Mouse (Mus musculus): ENCODE results near the gene Zfp366. TPM values are rescaled to one million over a fixed set of nuclear protein-coding genes. Genes with fewer than 3 reads are reported as not detected.

Gene Zfp366
- total and polyA plus RNA-seq, 3 experiments = not detected

DNA sequence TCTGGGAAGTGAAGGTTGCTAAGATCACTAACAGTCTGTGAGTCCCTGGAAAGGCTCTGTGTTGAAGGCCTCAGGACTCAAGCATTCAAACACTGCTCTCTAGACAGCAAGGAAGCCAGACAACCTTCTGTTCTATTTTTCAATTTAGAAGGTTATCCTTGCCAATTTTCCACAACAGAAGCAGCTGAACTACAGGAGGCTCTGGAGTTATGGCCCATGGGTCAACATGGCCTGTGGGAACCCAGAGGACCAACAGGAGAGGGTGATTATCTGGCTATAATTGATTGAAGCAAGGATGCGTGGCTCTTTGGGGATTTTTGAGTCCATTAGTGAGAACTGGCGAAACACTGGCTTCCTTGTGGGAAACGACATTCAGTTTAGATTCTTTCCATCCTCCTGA is 48.7 kb downstream of the Zfp366 start:
- H3K27ac ChIP-seq (ENCODE audit: insufficient read depth, low read depth) = no peak overlapping the region
- no peak overlapping the region for H3K4me3 ChIP-seq (replicated peaks in 1 of 3; ENCODE audit: low read depth in 2 of 3, low read length in 2 of 3, poor library complexity in 1 of 3)
- no peak overlapping the region for H3K4me2 ChIP-seq (ENCODE audit: insufficient read depth, low read depth, poor library complexity, severe bottlenecking)
- no peaks in the 10 kb centered on the region for H3K79me2 ChIP-seq (replicated peaks; ENCODE audit: control insufficient read depth, extremely low read depth, insufficient read depth, poor library complexity, severe bottlenecking)
- peaks cover 62% of the 10 kb centered on the region for H3K27me3 ChIP-seq (replicated peaks)
- in situ Hi-C loops (cut with MboI; ENCODE audit: low pct_ligation_motif_present, low pct_unique_long_range_greater_than_20kb, low sequenced_read_pairs) (no loop called here), dilution Hi-C loops (cut with MboI; ENCODE audit: extremely low pct_ligation_motif_present, extremely low pct_unique_long_range_greater_than_20kb, low sequenced_read_pairs) (no loop called here)
- H3K9ac ChIP-seq (ENCODE audit: insufficient read depth, low read depth) = no peak overlapping the region
- DNase-seq (ENCODE audit: extremely low read depth) = no peak
- no peaks in the 10 kb centered on the region for H3K36me3 ChIP-seq (replicated peaks in 1 of 2; ENCODE audit: control insufficient read depth in 1 of 2, insufficient read depth in 1 of 2, low read length in 1 of 2)
- TF ChIP-seq JUN (IDR thresholded peaks at IDR 0.05; ENCODE audit: insufficient read depth, low read depth, low read length) = no peak
- no peak for TF ChIP-seq CTCF (conservative IDR thresholded peaks at IDR 0.05 in 1 of 2, IDR thresholded peaks at IDR 0.05 in 1 of 2; ENCODE audit: low read depth in 2 of 2, low read length in 2 of 2)
- no peak for TF ChIP-seq SMC3 (IDR thresholded peaks at IDR 0.05; ENCODE audit: low read depth, low read length)
- no peak for TF ChIP-seq POLR2A (IDR thresholded peaks at IDR 0.05; ENCODE audit: low read depth, low read length)
- TF ChIP-seq ZNF384 (IDR thresholded peaks at IDR 0.05; ENCODE audit: low read depth, low read length) = no peak
- TF ChIP-seq PAX5 (IDR thresholded peaks at IDR 0.05; ENCODE audit: low read length) = no peak
- TF ChIP-seq NRF1 (IDR thresholded peaks at IDR 0.05; ENCODE audit: low read depth, low read length) = no peak
- TF ChIP-seq KAT2A (IDR thresholded peaks at IDR 0.05; ENCODE audit: insufficient replicate concordance, low read length) = no peak
- TF ChIP-seq NELFE (IDR thresholded peaks at IDR 0.05; ENCODE audit: low read depth, low read length) = no peak
- TF ChIP-seq ZC3H11A (IDR thresholded peaks at IDR 0.05; ENCODE audit: low read depth, low read length) = no peak
- no peak for TF ChIP-seq CHD2 (IDR thresholded peaks at IDR 0.05; ENCODE audit: low read length)
- no peak for TF ChIP-seq MAX (IDR thresholded peaks at IDR 0.05; ENCODE audit: low read length)
- TF ChIP-seq CHD1 (IDR thresholded peaks at IDR 0.05; ENCODE audit: low read depth, low read length) = no peak
- no peak for TF ChIP-seq MAZ (IDR thresholded peaks at IDR 0.05; ENCODE audit: low read depth, low read length)
- TF ChIP-seq USF1 (IDR thresholded peaks at IDR 0.05; ENCODE audit: low read depth, low read length) = no peak
- no peak for TF ChIP-seq TBP (conservative IDR thresholded peaks at IDR 0.05; ENCODE audit: low read depth, low read length)
- no peak for TF ChIP-seq SIN3A (IDR thresholded peaks at IDR 0.05; ENCODE audit: low read length)
- TF ChIP-seq MEF2A (IDR thresholded peaks at IDR 0.05; ENCODE audit: borderline replicate concordance, low read depth, low read length) = no peak
- no peak for TF ChIP-seq MXI1 (IDR thresholded peaks at IDR 0.05; ENCODE audit: low read depth, low read length)
- H3K9me3 ChIP-seq (replicated peaks; ENCODE audit: low read length) = no peaks in the 10 kb centered on the region
- H3K4me1 ChIP-seq (ENCODE audit: control insufficient read depth in 1 of 2, insufficient read depth in 2 of 2) = peaks cover 0 to 1% of the 10 kb centered on the region in 2 experiments; a peak in 2 of 4 replicates

DNA sequence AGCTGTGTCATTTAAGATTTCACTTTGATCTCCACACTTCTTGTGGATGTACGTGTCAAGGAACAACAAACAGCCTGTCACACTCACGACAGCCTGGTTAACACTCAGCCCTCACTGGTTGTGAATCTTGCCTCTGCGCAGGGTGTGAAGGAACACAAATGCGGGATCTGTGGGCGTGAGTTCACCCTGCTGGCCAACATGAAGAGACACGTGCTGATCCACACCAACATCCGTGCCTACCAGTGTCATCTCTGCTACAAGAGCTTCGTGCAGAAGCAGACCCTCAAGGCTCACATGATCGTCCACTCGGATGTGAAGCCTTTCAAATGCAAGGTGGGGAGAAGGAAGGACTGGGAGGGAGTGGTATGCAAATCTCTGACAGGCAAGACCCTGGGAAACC is 49.3 kb downstream of the Zfp366 start:
- H3K9me3 ChIP-seq (replicated peaks; ENCODE audit: low read length) = no peaks in the 10 kb centered on the region
- no peak overlapping the region for H3K4me2 ChIP-seq (ENCODE audit: insufficient read depth, low read depth, poor library complexity, severe bottlenecking)
- in situ Hi-C loops (cut with MboI; ENCODE audit: low pct_ligation_motif_present, low pct_unique_long_range_greater_than_20kb, low sequenced_read_pairs) (no loop called here), dilution Hi-C loops (cut with MboI; ENCODE audit: extremely low pct_ligation_motif_present, extremely low pct_unique_long_range_greater_than_20kb, low sequenced_read_pairs) (no loop called here)
- H3K79me2 ChIP-seq (replicated peaks; ENCODE audit: control insufficient read depth, extremely low read depth, insufficient read depth, poor library complexity, severe bottlenecking) = no peaks in the 10 kb centered on the region
- no peak overlapping the region for H3K4me3 ChIP-seq (replicated peaks in 1 of 3; ENCODE audit: low read depth in 2 of 3, low read length in 2 of 3, poor library complexity in 1 of 3)
- no peaks in the 10 kb centered on the region for H3K36me3 ChIP-seq (replicated peaks in 1 of 2; ENCODE audit: control insufficient read depth in 1 of 2, insufficient read depth in 1 of 2, low read length in 1 of 2)
- TF ChIP-seq CTCF (conservative IDR thresholded peaks at IDR 0.05 in 1 of 2, IDR thresholded peaks at IDR 0.05 in 1 of 2; ENCODE audit: low read depth in 2 of 2, low read length in 2 of 2) = no peak
- no peak for TF ChIP-seq GABPA (IDR thresholded peaks at IDR 0.05; ENCODE audit: insufficient replicate concordance, low read depth, low read length)
- no peak for TF ChIP-seq EP300 (IDR thresholded peaks at IDR 0.05; ENCODE audit: low read length)
- no peak for TF ChIP-seq ELF1 (IDR thresholded peaks at IDR 0.05; ENCODE audit: low read depth, low read length)
- TF ChIP-seq UBTF (IDR thresholded peaks at IDR 0.05; ENCODE audit: low read depth, low read length) = no peak
- TF ChIP-seq SMC3 (IDR thresholded peaks at IDR 0.05; ENCODE audit: low read depth, low read length) = no peak
- no peak for TF ChIP-seq JUN (IDR thresholded peaks at IDR 0.05; ENCODE audit: insufficient read depth, low read depth, low read length)
- no peak for TF ChIP-seq CHD1 (IDR thresholded peaks at IDR 0.05; ENCODE audit: low read depth, low read length)
- TF ChIP-seq ZKSCAN1 (IDR thresholded peaks at IDR 0.05; ENCODE audit: borderline replicate concordance, low read depth, low read length) = no peak
- no peak for TF ChIP-seq RCOR1 (conservative IDR thresholded peaks at IDR 0.05; ENCODE audit: low read depth, low read length)
- no peak for TF ChIP-seq CHD2 (IDR thresholded peaks at IDR 0.05; ENCODE audit: low read length)
- no peak for TF ChIP-seq SIN3A (IDR thresholded peaks at IDR 0.05; ENCODE audit: low read length)
- TF ChIP-seq HCFC1 (IDR thresholded peaks at IDR 0.05; ENCODE audit: low read depth, low read length) = no peak
- no peak for TF ChIP-seq ZMIZ1 (IDR thresholded peaks at IDR 0.05; ENCODE audit: low read depth, low read length)
- no peak for TF ChIP-seq ZC3H11A (IDR thresholded peaks at IDR 0.05; ENCODE audit: low read depth, low read length)
- no peak for TF ChIP-seq E2F4 (IDR thresholded peaks at IDR 0.05; ENCODE audit: insufficient replicate concordance, low read depth, low read length)
- no peak for DNase-seq (ENCODE audit: extremely low read depth)
- H3K27me3 ChIP-seq (replicated peaks) = peaks cover 64% of the 10 kb centered on the region
- H3K9ac ChIP-seq (ENCODE audit: insufficient read depth, low read depth) = no peak overlapping the region
- peaks cover 0 to 8% of the 10 kb centered on the region in 2 experiments; a peak in 2 of 4 replicates for H3K4me1 ChIP-seq (ENCODE audit: control insufficient read depth in 1 of 2, insufficient read depth in 2 of 2)
- no peak overlapping the region for H3K27ac ChIP-seq (ENCODE audit: insufficient read depth, low read depth)
